In genomic region chr6:32338416-32338943, GRCm38 (mm10) we compare ENCODE assay signal across 18 mouse cellular contexts.
DNase-seq lines count a peak whose midpoint lies in the region; ATAC-seq lines count a peak whose summit lies in the region.
"Had no signal": no experiment of that assay in that cellular context is flagged by ENCODE, and none has a peak within 500 bp of the region (broad histone marks: within the 10 kb centered on the region; RNA-seq: fewer than 3 reads in every experiment).

No protein-coding gene starts in this region.

- no peaks in the 10 kb centered on the region for H3K36me3 ChIP-seq in heart, embryonic 12.5 days
- H3K36me3 ChIP-seq: forebrain, embryonic 10.5 days; midbrain, embryonic 12.5 days had no signal

- H3K27me3 ChIP-seq in heart, embryonic 12.5 days (replicated peaks): no peaks in the 10 kb centered on the region
- H3K27me3 ChIP-seq: midbrain, embryonic 12.5 days had no signal

- peak; percentile 27 to 42 for DNase-seq in heart, adult 18-20 months
- no peak for DNase-seq in heart, postnatal 25 days (ENCODE audit: low spot score)
- DNase-seq in kidney, postnatal 25 days: peak; percentile 8 to 17
- DNase-seq in kidney, adult 9 months: no peak
- DNase-seq in mesoderm, embryonic 11.5 days (ENCODE audit: low read depth, low spot score): peak; percentile 30
- DNase-seq in thymus, postnatal 0 days (ENCODE audit: low spot score): no peak
- DNase-seq in c-Kit-positive CD71-positive TER-119-positive erythroid progenitor cells, embryonic 14.5 days (ENCODE audit: low spot score): no peak
- DNase-seq: cerebellum, adult 9-10 months; forebrain, postnatal 0 days; lung, adult 18-20 months had no signal

- H3K4me2 ChIP-seq in heart, embryonic 12.5 days: peak overlapping the region; percentile 35
- H3K4me2 ChIP-seq: liver, embryonic 11.5 days; midbrain, embryonic 12.5 days had no signal

- no peak overlapping the region for H3K4me3 ChIP-seq in heart, embryonic 12.5 days
- H3K4me3 ChIP-seq: forebrain, embryonic 10.5 days; midbrain, embryonic 12.5 days had no signal

- no peaks in the 10 kb centered on the region for H3K9me3 ChIP-seq in heart, embryonic 12.5 days (replicated peaks)
- H3K9me3 ChIP-seq: forebrain, embryonic 10.5 days; midbrain, embryonic 12.5 days had no signal

- peaks cover 60% of the 10 kb centered on the region for H3K4me1 ChIP-seq in heart, embryonic 12.5 days (replicated peaks)

- H3K9ac ChIP-seq in heart, embryonic 12.5 days: no peak overlapping the region
- H3K9ac ChIP-seq: forebrain, postnatal 0 days; midbrain, embryonic 12.5 days had no signal

- intact Hi-C loops in heart, postnatal 25 days (cut with DNase I): no loop called here

- 17% methylated on average over 8 of the region's 8 CpGs for WGBS in heart, embryonic 12.5 days

- peak overlapping the region; percentile 84 for H3K27ac ChIP-seq in heart, embryonic 12.5 days (ENCODE audit: poor library complexity, severe bottlenecking)
- H3K27ac ChIP-seq: forebrain, embryonic 10.5 days; hindbrain, postnatal 0 days; macrophage; midbrain, embryonic 12.5 days; stomach, postnatal 0 days had no signal

- ATAC-seq in heart, embryonic 12.5 days (ENCODE audit: insufficient number of reproducible peaks, low FRiP score): no peak
- ATAC-seq: forebrain, postnatal 0 days; hindbrain, postnatal 0 days; intestine, postnatal 0 days had no signal

Comparison
In these comparisons a context has a peak if more than half of its experiments do, and no peak if none do; other contexts are left out.
1. DNase-seq: peak in heart, adult 18-20 months (2 of 2), kidney, postnatal 25 days (2 of 2) and mesoderm, embryonic 11.5 days (single experiment); none in heart, postnatal 25 days (single experiment), kidney, adult 9 months (single experiment), thymus, postnatal 0 days (single experiment) and c-Kit-positive CD71-positive TER-119-positive erythroid progenitor cells, embryonic 14.5 days (single experiment).